Mouse (Mus musculus) megakaryocyte, embryonic 14.5 days (primary cell): ENCODE data around the gene Zmynd15.

Experiments
- FLI1 ChIP-seq: IDR thresholded peaks from 2 replicates; pipeline ENCODE4 v1.6.1; 2012; ENCODE audit warnings: low read length, inconsistent platforms, mixed read lengths
- GATA1 ChIP-seq: IDR thresholded peaks from 3 replicates; pipeline ENCODE4 v1.6.1; 2012; ENCODE audit warnings: mixed read lengths, low read length, inconsistent platforms, borderline replicate concordance

DNA sequence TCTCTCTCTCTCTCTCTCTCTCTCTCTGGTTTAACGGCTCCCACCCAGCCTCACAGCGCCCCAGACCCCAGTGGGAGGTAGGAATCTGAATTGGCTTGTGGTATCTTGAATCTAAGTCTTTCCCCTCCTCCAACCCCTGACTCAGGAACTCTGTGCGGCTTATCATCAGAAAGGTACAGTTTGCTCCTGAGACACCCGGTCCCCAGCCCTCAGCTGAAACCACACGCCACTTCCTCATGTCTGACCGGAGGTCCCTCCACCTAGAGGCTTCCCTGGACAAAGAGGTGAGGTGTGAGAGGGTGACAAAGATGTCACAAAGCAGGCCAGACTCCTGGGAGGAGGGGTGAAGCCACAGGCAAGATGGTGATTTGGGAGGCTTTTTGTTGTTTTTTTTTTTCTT, 21.8 kb upstream of the Zmynd15 start:
- no peak for TF ChIP-seq GATA1
- no peak for TF ChIP-seq FLI1
